Mouse (Mus musculus) megakaryocyte, embryonic 14.5 days (primary cell): Measurements from ENCODE around the gene Eif3g.

Experiments used
- FLI1 ChIP-seq: IDR thresholded peaks from 2 replicates; pipeline ENCODE4 v1.6.1; 2012; ENCODE audit warnings: low read length, inconsistent platforms, mixed read lengths
- GATA1 ChIP-seq: IDR thresholded peaks from 3 replicates; pipeline ENCODE4 v1.6.1; 2012; ENCODE audit warnings: mixed read lengths, low read length, inconsistent platforms, borderline replicate concordance

DNA sequence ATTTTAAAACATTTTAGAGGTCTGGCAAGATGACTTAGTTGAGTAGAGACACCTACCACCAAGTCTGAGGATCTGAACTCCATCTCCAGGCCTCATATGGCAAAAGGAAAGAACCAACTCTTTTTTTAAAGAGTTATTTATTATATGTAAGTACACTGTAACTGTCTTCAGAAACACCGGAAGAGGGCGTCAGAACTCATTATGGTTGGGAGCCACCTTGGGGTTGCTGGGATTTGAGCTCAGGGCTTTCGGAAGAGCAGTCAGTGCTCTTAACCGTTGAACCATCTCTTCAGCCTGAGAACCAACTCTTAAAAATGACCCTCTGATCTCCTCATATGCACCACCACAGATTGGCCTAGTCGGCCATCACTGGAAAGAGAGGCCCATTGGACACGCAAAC lies 11.2 kb downstream of the Eif3g start:
- TF ChIP-seq GATA1 (no peak), FLI1 (no peak)
